Mouse (Mus musculus) embryo, embryonic 10.5 days (tissue): ENCODE measurements around the gene Pdcd4.
"Not testable (repeated sequence)": the region's sequence is repeated elsewhere in the genome, so short reads cannot be mapped to it uniquely, and the experiment has no call there.

Source experiments
- DNase-seq: peaks from one replicate; pipeline ENCODE4 v3.0.0-alpha.2; 2015; ENCODE audit warnings: low spot score

The Pdcd4 gene

GRCm38 (mm10) chr19:53901931-53902738, 10.1 kb downstream of the Pdcd4 start:
- no peak for DNase-seq

DNA sequence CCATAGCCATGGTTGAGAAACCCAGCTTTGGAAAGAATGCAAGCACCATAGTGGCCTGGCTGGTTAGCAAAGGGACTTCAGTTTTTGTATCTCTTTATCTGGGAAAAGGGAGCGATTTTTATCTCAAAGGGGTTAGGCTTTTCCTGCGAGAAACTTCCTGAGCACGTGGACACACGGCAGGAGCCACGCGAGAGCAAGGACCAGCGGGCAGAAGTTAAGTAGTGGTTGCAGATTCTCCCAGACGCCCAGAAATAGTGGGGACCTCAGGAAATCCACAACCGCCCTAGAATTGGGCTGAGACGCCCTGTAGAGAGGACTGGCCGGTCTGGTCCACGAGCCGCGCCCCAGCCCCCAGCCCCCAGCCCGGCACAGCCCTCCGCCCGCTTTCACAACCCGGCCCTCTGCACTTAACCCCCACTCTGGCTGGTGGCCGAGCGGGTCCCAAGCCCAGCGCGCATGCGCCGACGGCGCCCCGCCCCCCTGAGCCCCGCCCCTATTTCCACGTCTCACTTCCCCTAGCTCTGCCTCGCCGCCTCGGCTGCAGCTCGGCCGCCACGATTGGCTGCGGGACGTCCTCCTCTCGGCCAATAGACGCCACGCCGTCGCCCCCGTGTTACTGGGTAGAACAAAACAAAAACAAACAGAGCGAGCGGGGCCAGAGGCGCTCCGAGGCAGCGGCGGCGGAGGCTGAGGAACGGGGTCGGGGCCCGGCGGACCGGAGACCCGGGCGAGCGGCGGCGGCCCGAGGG, 10.9 kb downstream of the Pdcd4 start:
- DNase-seq = peak; percentile 98

- peak; percentile 62 for DNase-seq
Measured at GRCm38 (mm10) chr19:53903507-53904321, 11.7 kb downstream of the Pdcd4 start.

DNA sequence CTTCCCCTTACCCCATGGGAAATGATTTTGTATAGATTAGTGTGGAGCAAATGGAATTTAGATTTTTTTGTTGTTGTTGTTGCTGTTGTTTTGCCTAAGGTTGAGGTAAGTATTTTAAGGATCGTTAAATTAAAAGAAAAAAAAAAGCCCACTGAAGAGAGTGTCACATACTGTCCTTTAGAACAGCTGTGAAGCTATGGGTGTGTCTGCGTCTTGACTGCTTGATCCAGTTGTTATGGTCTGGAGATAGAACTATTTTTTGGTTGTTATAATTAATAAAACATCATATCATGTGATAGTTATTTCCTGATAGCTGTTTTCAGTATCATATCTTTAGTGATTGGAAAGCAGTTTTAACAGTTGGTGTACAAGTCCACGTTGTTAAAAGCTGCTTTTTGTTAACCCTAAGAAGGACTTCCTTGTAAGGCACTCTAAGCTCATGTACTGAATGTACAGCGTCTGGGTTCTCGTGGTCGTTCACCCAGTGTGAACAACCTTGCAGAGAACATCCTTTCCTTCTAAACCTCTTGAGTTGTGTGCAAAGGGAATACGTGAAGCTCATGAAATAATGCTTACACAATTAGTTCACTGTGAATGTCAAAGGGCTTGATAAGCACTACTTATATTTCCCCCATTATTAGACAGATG, 12.9 kb downstream of the Pdcd4 start:
- no peak for DNase-seq

DNA sequence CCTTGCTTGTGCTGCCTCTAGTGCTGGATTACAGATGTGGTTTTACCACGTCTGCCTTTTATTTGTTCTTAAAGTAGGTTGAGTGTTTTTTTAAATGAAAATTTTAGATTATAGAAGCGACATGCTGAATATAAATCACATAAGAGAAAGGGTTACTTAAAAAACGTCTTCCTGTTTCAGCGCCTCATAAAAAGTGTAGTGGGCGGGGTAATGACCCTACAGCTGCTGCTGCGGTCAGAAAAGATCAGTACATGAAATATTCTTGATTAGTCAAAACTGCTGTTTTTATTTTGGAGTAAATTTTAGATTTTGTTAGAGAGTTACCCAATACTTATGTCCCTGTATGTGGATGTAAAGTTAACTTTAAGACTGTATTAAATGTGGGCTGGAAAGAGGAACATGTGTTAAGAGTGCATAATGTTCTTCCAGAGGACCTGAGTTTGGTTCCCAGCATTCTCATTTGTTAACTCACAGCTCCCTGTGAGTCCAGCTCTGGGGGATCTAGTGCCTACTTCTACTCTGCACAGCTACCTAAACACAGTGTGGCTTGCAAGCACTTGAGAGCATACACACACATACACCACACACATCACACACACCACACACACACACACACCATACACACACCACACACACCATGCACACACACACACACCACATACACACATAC, 14.1 kb downstream of the Pdcd4 start:
- no peak for DNase-seq

DNA sequence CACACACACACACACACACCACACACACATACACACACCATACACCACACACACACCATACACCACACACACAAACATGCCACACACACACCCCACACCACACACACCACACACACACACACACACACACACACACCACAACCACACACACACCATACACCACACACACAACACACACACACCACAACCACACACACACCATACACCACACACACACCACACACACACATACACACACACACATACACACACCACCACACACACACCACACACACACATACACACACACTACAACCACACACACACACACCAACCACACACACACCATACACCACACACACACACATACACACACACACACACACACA, 14.7 kb downstream of the Pdcd4 start:
- not testable (repeated sequence) for DNase-seq

DNA sequence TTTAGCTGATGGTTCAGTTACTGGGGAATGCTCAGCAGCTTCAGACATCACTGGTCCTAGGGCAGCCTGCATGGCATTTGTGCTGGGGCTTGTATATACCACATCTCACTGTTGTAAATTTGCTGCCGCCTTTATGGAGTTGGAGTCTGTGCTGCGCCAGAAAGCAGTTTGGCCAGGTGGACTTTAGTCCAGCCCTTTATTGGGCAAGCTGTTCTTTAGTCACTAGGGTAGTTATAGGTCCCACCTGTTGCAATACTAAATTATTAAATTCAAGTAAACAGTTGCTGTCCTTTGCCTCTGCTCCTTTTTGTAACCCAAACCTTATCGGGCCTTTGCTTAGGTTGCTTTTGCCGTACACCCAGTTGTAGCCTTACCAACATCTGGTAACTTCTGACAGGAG, 22.9 kb downstream of the Pdcd4 start:
- DNase-seq = no peak

GRCm38 (mm10) chr19:53919541-53919940, 27.5 kb downstream of the Pdcd4 start:
- no peak for DNase-seq

- not testable (repeated sequence) for DNase-seq
Measured at GRCm38 (mm10) chr19:53921996-53922395, 30.0 kb downstream of the Pdcd4 start.

- DNase-seq = peak; percentile 76
Measured at GRCm38 (mm10) chr19:53925338-53925751, 33.3 kb downstream of the Pdcd4 start.

DNA sequence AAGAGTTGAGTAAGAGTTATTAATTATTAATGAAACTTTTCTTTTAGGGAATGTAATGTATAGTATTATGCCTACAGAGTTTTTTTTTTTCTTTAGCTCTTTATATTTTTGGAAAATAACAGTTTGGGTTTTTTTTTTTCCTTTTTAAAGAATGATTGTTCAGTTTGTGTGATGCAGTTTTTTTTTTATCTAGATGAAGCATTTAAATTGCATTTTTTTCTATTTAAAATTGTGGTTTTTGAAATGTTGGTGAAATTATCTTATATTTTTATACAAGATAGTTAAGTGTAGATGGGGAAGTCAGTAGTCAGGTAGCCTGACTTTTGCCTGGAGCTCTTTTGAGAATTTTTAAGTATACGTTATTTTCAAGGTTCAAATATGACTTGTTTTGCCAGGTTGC, 34.7 kb downstream of the Pdcd4 start:
- DNase-seq = no peak

- no peak for DNase-seq
Measured at GRCm38 (mm10) chr19:53929218-53929617, 37.2 kb downstream of the Pdcd4 start.

DNA sequence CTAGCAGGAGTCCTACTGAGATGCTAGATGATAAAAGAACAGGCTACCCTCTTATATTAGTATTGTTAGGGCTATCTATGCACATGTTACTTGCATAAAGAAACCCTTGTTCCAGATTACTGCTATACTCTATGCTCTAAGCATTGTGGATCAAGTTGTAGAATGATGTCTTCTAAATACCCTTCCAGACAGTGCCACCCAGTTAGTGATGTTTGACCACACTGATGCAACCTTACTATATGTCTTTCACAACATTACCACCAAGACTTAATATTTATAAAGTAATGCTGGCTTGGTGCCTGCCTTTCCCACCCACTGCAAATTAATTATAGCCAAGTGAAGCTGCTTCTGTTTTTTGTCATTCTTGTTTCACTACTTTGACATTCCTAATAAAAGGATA, 41.0 kb downstream of the Pdcd4 start:
- DNase-seq = no peak

GRCm38 (mm10) chr19:53934046-53934445, 42.0 kb downstream of the Pdcd4 start:
- DNase-seq = no peak

DNA sequence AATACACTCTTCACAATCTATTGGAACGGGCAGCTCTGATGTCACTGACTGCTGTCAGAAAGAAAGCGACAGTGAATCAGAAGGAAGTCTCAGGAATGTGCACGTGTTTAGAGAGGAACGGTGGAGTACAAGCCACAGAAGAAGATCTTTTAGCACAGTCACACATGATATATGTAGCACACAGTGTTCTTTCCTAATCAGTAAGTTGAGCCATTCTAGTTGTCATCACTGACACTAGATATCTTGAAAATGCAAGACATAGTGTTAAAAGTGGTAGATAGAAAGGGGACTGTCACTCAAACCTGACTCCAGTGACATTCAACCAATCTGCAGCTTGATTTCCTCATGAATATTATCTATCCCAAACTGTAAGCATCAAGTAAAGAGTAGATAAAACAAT, 47.4 kb downstream of the Pdcd4 start:
- no peak for DNase-seq

- no peak for DNase-seq
Measured at GRCm38 (mm10) chr19:53941139-53941538, 49.1 kb downstream of the Pdcd4 start.

GRCm38 (mm10) chr19:53942342-53942741, 50.3 kb downstream of the Pdcd4 start:
- no peak for DNase-seq

DNA sequence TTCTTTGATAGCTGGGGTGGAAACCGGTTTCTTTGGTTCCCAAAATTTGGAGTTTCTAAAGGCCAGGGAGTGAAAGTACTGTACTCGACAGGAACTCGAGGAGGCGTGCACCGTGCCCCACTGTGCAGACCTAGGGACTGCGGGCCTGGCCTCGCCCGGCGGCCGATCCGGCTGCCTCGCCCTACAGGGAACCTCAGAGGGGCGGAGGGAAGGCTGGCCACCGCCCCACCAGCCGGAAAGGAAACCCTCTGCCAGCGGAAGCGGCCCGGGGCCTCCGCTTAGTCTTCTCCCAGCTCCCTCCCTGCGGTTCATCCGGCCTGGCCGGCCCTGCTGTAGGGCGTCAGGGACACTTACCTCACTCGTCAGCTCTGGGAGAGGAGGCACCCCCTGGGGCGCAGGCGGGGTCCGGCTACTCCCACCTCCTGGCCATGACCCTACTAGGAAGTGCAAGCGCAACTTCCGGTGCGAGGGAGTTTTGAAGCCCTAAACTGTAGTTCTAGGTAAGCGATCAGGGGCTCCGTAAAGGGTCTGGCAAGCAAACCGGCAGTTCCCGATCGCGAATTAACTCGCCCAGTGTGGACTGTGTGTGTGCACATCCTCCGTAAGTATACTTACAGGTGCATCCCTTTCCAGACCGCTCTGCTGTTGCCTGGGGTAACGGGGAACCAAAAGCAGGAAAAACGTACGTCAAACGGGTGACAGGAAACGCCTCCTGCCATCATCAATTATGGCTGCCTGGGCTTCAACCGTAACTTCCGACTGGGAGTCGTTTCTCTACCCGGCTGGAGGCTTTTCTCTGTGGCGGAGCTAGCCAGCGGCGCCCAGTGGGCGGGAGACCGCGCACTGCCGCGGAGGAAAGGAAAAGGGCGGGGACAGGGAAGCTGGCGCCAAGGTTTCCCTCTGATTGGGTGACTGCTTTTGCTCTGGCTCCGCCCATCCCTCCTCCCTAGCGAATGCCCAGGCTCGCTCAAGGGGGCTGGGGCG, 52.1 kb downstream of the Pdcd4 start, which contains the start of the genes Shoc2 and Bbip1:
Gene Shoc2, plus strand, starts transcription at position 505 of the 984 bp plus-strand sequence.
Gene Bbip1, minus strand, starts transcription at position 826 of the 984 bp plus-strand sequence.
- DNase-seq = peak; percentile 100

DNA sequence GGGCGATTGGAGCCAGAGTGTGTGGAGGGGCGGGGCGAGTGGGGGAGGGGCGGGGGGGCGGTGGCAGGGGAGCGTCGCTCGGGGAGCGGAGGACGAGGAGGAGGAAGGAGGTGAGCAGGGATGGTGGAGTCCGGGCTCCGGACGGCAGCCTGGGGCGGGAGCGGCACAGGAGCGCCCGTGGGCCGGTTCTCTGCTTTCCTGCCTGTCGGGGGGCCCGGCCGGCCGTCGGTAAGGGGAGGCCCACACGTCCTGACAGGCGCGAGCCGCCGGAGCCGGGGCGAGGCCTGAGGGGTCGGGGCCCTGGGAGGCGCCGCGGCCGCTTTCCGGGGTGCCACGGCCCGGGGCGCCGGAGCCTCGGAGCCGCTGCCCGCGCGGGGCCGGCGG, 52.7 kb downstream of the Pdcd4 start:
- no peak for DNase-seq
